Mouse (Mus musculus): ENCODE measurements around the gene Fam83g.

DNA sequence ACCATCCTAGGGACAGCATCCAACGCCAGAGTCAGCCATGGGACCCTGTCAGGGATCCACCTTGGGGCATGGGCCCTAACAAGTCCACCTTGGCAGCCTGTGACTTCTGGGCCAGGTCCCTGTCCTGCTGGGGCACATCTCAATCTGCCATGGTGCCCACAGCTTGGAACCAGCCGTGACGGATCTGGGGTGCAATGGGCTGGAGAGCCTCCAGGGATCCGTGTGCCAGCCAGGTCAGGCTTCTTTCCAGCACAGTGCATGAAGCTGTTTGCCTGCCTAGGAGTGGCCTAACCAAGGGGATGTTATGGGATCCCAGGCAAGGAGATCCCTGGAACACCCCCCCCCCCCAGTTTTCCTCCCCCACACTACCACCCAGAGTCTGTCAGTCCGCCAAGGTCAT lies 9.1 kb downstream of the Fam83g start:
- TF ChIP-seq POLR2A (IDR thresholded peaks at IDR 0.05; ENCODE audit: low read depth, low read length) (no peak), CTCF (IDR thresholded peaks at IDR 0.05; ENCODE audit: borderline replicate concordance, insufficient read depth, low read length) (no peak)

Data from embryonic fibroblast, embryonic 13.5 days (primary cell).